Mouse (Mus musculus) forebrain, embryonic 12.5 days (tissue): ENCODE results near the gene Hist1h2bb. TPM values are rescaled to one million over a fixed set of nuclear protein-coding genes. Genes with fewer than 3 reads are reported as not detected.
"Not testable (repeated sequence)": the region's sequence is repeated elsewhere in the genome, so short reads cannot be mapped to it uniquely, and the experiment has no call there.

Experiments used
- ATAC-seq: fragments of 200-750 bp; cut with Nextera tagmentation; 2 replicates; pipeline ENCODE4 v1.8.0; 2017; ENCODE audit warnings: moderate TSS enrichment; ENCODE audit not compliant: low FRiP score
- H3K27ac ChIP-seq: fragments of 300-500 bp; sonication (generic); 2 replicates; pipeline ENCODE4 v1.5.1; 2016; ENCODE audit warnings: mild to moderate bottlenecking
- H3K27me3 ChIP-seq: fragments of 300-500 bp; sonication (generic); 2 replicates; pipeline ENCODE4 v1.6.1; 2016; ENCODE audit warnings: mild to moderate bottlenecking
- H3K36me3 ChIP-seq: fragments of 300-500 bp; sonication (generic); replicated peaks from 2 replicates; pipeline ENCODE4 v1.6.1; 2016; ENCODE audit warnings: mild to moderate bottlenecking
- H3K4me1 ChIP-seq: fragments of 300-500 bp; sonication (generic); 2 replicates; pipeline ENCODE4 v1.6.1; 2016
- H3K4me2 ChIP-seq: fragments of 300-500 bp; sonication (generic); 2 replicates; pipeline ENCODE4 v1.6.1; 2016; ENCODE audit warnings: mild to moderate bottlenecking, moderate library complexity
- H3K4me3 ChIP-seq: fragments of 300-500 bp; sonication (generic); replicated peaks from 2 replicates; pipeline ENCODE4 v1.5.1; 2016; ENCODE audit warnings: mild to moderate bottlenecking
- H3K9ac ChIP-seq: fragments of 300-500 bp; sonication (generic); 2 replicates; pipeline ENCODE4 v1.6.1; 2016; ENCODE audit warnings: mild to moderate bottlenecking
- H3K9me3 ChIP-seq: fragments of 300-500 bp; sonication (generic); 2 replicates; pipeline ENCODE4 v1.6.1; 2016
- WGBS: fragments of 180-500 bp; shearing (Covaris S2); methylation state at CpG from one replicate; pipeline ENCODE4 v1.1.7; 2016; 5-methylcytosine and 5-hydroxymethylcytosine counted together
- polyA plus RNA-seq: library from polyadenylated mRNA; unstranded; fragments of >200 nt; fragmentation: Nextera tagmentation; extraction: Ambion mirVana; gene quantifications from 2 replicates; pipeline ENCODE4 v1.2.1, GENCODE M21; 2016

The Hist1h2bb gene
- polyA plus RNA-seq, 1 experiment from 2014 or later = 3.5 TPM

GRCm38 (mm10) chr13:23744421-23745380 lies 1.8 kb upstream of the Hist1h2bb start:
- H3K9me3 ChIP-seq = no peaks in the 10 kb centered on the region
- H3K27ac ChIP-seq = peak overlapping the region; percentile 99
- H3K4me1 ChIP-seq = peaks cover 29% of the 10 kb centered on the region
- no peak for ATAC-seq
- peak overlapping the region; percentile 63 for H3K4me2 ChIP-seq
- no peaks in the 10 kb centered on the region for H3K27me3 ChIP-seq
- under 1% methylated on average over 15 of the region's 36 CpGs for WGBS
- H3K9ac ChIP-seq = peak overlapping the region; percentile 64
- H3K36me3 ChIP-seq = no peaks in the 10 kb centered on the region
- peak overlapping the region; percentile 45 for H3K4me3 ChIP-seq

- under 1% methylated on average over 26 of the region's 28 CpGs for WGBS
- Histone ChIP-seq H3K4me3 (peak within 1 kb of the TSS; percentile 45), H3K9ac (peak within 1 kb of the TSS; percentile 75), H3K9me3 (no peaks in the 10 kb centered on the region), H3K27me3 (no peaks in the 10 kb centered on the region), H3K27ac (peak within 1 kb of the TSS; percentile 99), H3K4me2 (peak within 1 kb of the TSS; percentile 63), H3K36me3 (no peaks in the 10 kb centered on the region), H3K4me1 (peaks cover 21% of the 10 kb centered on the region)
- ATAC-seq = peak; percentile 72
Observed at GRCm38 (mm10) chr13:23745381-23746161, 963 bp upstream of the Hist1h2bb start, which contains the start of gene Hist1h3c. Gene Hist1h3c, minus strand, starts transcription at chr13:23745602.

- WGBS = 1% methylated on average over 11 of the region's 13 CpGs
- Histone ChIP-seq H3K9ac (peak overlapping the region; percentile 58), H3K9me3 (no peaks in the 10 kb centered on the region), H3K4me3 (peak overlapping the region; percentile 45), H3K27ac (peak overlapping the region; percentile 99), H3K4me2 (peak overlapping the region; percentile 63), H3K4me1 (peaks cover 17% of the 10 kb centered on the region), H3K27me3 (no peaks in the 10 kb centered on the region), H3K36me3 (no peaks in the 10 kb centered on the region)
- no peak for ATAC-seq
Observed at GRCm38 (mm10) chr13:23747081-23747891, 752 bp downstream of the Hist1h2bb start.

- 7% methylated on average over 4 of the region's 4 CpGs for WGBS
- H3K9me3 ChIP-seq = no peaks in the 10 kb centered on the region
- no peaks in the 10 kb centered on the region for H3K27me3 ChIP-seq
- peaks cover 17% of the 10 kb centered on the region for H3K4me1 ChIP-seq
- H3K27ac ChIP-seq = peak overlapping the region; percentile 99
- peak overlapping the region; percentile 48 for H3K9ac ChIP-seq
- H3K4me3 ChIP-seq = 0 out of 2 replicates have a peak overlapping the region, but pooled peaks have one; percentile 4
- no peaks in the 10 kb centered on the region for H3K36me3 ChIP-seq
- ATAC-seq = no peak
- H3K4me2 ChIP-seq = peak overlapping the region; percentile 63
Observed at GRCm38 (mm10) chr13:23747892-23748288, 1.4 kb downstream of the Hist1h2bb start.

GRCm38 (mm10) chr13:23749563-23750121 lies 3.1 kb downstream of the Hist1h2bb start:
- WGBS = 92% methylated on average over 5 of the region's 5 CpGs
- H3K27ac ChIP-seq = peak overlapping the region; percentile 79

GRCm38 (mm10) chr13:23750839-23751477 lies 4.4 kb downstream of the Hist1h2bb start, which contains the start of gene Hist1h2ab:
Gene Hist1h2ab, plus strand, starts transcription at chr13:23751126.
- peak within 1 kb of the TSS; percentile 56 for H3K9ac ChIP-seq
- H3K4me3 ChIP-seq = peak within 1 kb of the TSS; percentile 47
- H3K27me3 ChIP-seq, H3K36me3 ChIP-seq, H3K9me3 ChIP-seq, H3K4me1 ChIP-seq: not testable (repeated sequence)
- under 1% methylated on average over 35 of the region's 47 CpGs for WGBS
- ATAC-seq = peak; percentile 64
- peak within 1 kb of the TSS; percentile 98 for H3K27ac ChIP-seq
- peak within 1 kb of the TSS; percentile 59 for H3K4me2 ChIP-seq

More at GRCm38 (mm10) chr13:23749563-23750121, 3.1 kb downstream of the Hist1h2bb start:
- no peak overlapping the region for H3K4me3 ChIP-seq
- no peak for ATAC-seq
- no peaks in the 10 kb centered on the region for H3K36me3 ChIP-seq
- peaks cover 9% of the 10 kb centered on the region for H3K4me1 ChIP-seq
- no peak overlapping the region for H3K4me2 ChIP-seq
- H3K27me3 ChIP-seq = no peaks in the 10 kb centered on the region
- no peaks in the 10 kb centered on the region for H3K9me3 ChIP-seq
- no peak overlapping the region for H3K9ac ChIP-seq

- peak; percentile 15; the same call in 1 of the 2 replicates for ATAC-seq
Observed at GRCm38 (mm10) chr13:23751478-23751956, 5.0 kb downstream of the Hist1h2bb start.

GRCm38 (mm10) chr13:23752067-23752741 lies 5.7 kb downstream of the Hist1h2bb start, which contains the start of gene Hist1h3b:
Gene Hist1h3b, plus strand, starts transcription at chr13:23752267.
- peak; percentile 90 for ATAC-seq

More at GRCm38 (mm10) chr13:23751478-23751956, 5.0 kb downstream of the Hist1h2bb start:
- Histone ChIP-seq H3K9me3 (no peaks in the 10 kb centered on the region), H3K27ac (peak overlapping the region; percentile 98), H3K27me3 (no peaks in the 10 kb centered on the region), H3K4me1 (peaks cover 8% of the 10 kb centered on the region), H3K4me3 (peak overlapping the region; percentile 47), H3K9ac (peak overlapping the region; percentile 56), H3K36me3 (no peaks in the 10 kb centered on the region), H3K4me2 (peak overlapping the region; percentile 59)
- WGBS = 2% methylated on average over 11 of the region's 11 CpGs

GRCm38 (mm10) chr13:23752742-23753172 lies 6.2 kb downstream of the Hist1h2bb start:
- peaks cover 10% of the 10 kb centered on the region for H3K4me1 ChIP-seq
- no peaks in the 10 kb centered on the region for H3K9me3 ChIP-seq
- H3K27me3 ChIP-seq = no peaks in the 10 kb centered on the region
- WGBS = under 1% methylated on average over 6 of the region's 6 CpGs
- peak overlapping the region; percentile 91 for H3K27ac ChIP-seq
- peak overlapping the region; percentile 40 for H3K4me3 ChIP-seq
- peak overlapping the region; percentile 57 for H3K9ac ChIP-seq
- no peaks in the 10 kb centered on the region for H3K36me3 ChIP-seq
- ATAC-seq = no peak
- peak overlapping the region; percentile 58 for H3K4me2 ChIP-seq

More at GRCm38 (mm10) chr13:23752067-23752741, 5.7 kb downstream of the Hist1h2bb start, which contains the start of gene Hist1h3b:
- H3K4me3 ChIP-seq = peak within 1 kb of the TSS; percentile 47
- not testable (repeated sequence) for H3K36me3 ChIP-seq, H3K27me3 ChIP-seq, H3K9me3 ChIP-seq, H3K4me1 ChIP-seq
- peak within 1 kb of the TSS; percentile 57 for H3K9ac ChIP-seq
- 0% methylated on average over 18 of the region's 47 CpGs for WGBS
- H3K4me2 ChIP-seq = peak within 1 kb of the TSS; percentile 59
- H3K27ac ChIP-seq = peak within 1 kb of the TSS; percentile 98
